Mouse (Mus musculus): ENCODE data around the gene Shc3.

GRCm38 (mm10) chr13:51466117-51466841 is 102.9 kb downstream of the Shc3 start:
- no peak for TF ChIP-seq POLR2A (IDR thresholded peaks at IDR 0.05; ENCODE audit: insufficient read depth, low read length)
- no peak for TF ChIP-seq CTCF (IDR thresholded peaks at IDR 0.05; ENCODE audit: low read depth, low read length)

Measured in ES-Bruce4 (cell line).